Mouse (Mus musculus): Measurements from ENCODE around the gene Rpp40.

Gene Rpp40

GRCm38 (mm10) chr13:35905879-35906481, at the start of gene Rpp40:
TSS of gene Rpp40 (minus strand) at chr13:35906359.
- peak; percentile 59 for DNase-seq (ENCODE audit: low spot score)

- DNase-seq (ENCODE audit: low spot score), result no peak
Measured at GRCm38 (mm10) chr13:35949814-35950455, 43.8 kb upstream of the Rpp40 start.

GRCm38 (mm10) chr13:35947354-35948000, 41.3 kb upstream of the Rpp40 start:
- no peak for DNase-seq (ENCODE audit: low spot score)

- DNase-seq (ENCODE audit: low spot score), result no peak
Measured at GRCm38 (mm10) chr13:35946659-35947353, 40.6 kb upstream of the Rpp40 start.

GRCm38 (mm10) chr13:35940934-35941333, 34.8 kb upstream of the Rpp40 start:
- DNase-seq (ENCODE audit: low spot score), result no peak

- no peak for DNase-seq (ENCODE audit: low spot score)
Measured at GRCm38 (mm10) chr13:35939871-35940665, 33.9 kb upstream of the Rpp40 start.

- no peak for DNase-seq (ENCODE audit: low spot score)
Measured at GRCm38 (mm10) chr13:35937991-35938390, 31.8 kb upstream of the Rpp40 start.

- no peak for DNase-seq (ENCODE audit: low spot score)
Measured at GRCm38 (mm10) chr13:35911476-35911875, 5.3 kb upstream of the Rpp40 start.

- no peak for DNase-seq (ENCODE audit: low spot score)
Measured at GRCm38 (mm10) chr13:35905378-35905777, 781 bp downstream of the Rpp40 start.

GRCm38 (mm10) chr13:35892866-35893265, 13.3 kb downstream of the Rpp40 start:
- no peak for DNase-seq (ENCODE audit: low spot score)

- DNase-seq (ENCODE audit: low spot score), result no peak
Measured at GRCm38 (mm10) chr13:35886121-35886725, 19.9 kb downstream of the Rpp40 start.

- no peak for DNase-seq (ENCODE audit: low spot score)
Measured at GRCm38 (mm10) chr13:35880555-35881046, 25.6 kb downstream of the Rpp40 start.

- no peak for DNase-seq (ENCODE audit: low spot score)
Measured at GRCm38 (mm10) chr13:35879519-35879918, 26.6 kb downstream of the Rpp40 start.

GRCm38 (mm10) chr13:35879068-35879467, 27.1 kb downstream of the Rpp40 start:
- DNase-seq (ENCODE audit: low spot score), result no peak

GRCm38 (mm10) chr13:35878282-35878681, 27.9 kb downstream of the Rpp40 start:
- no peak for DNase-seq (ENCODE audit: low spot score)

GRCm38 (mm10) chr13:35875396-35875795, 30.8 kb downstream of the Rpp40 start:
- DNase-seq (ENCODE audit: low spot score), result no peak

- DNase-seq (ENCODE audit: low spot score), result no peak
Measured at GRCm38 (mm10) chr13:35871107-35871506, 35.1 kb downstream of the Rpp40 start.

GRCm38 (mm10) chr13:35870659-35871058, 35.5 kb downstream of the Rpp40 start:
- no peak for DNase-seq (ENCODE audit: low spot score)

- DNase-seq (ENCODE audit: low spot score), result no peak
Measured at GRCm38 (mm10) chr13:35860916-35861315, 45.2 kb downstream of the Rpp40 start.

GRCm38 (mm10) chr13:35857486-35857885, 48.7 kb downstream of the Rpp40 start:
- DNase-seq (ENCODE audit: low spot score), result no peak

GRCm38 (mm10) chr13:35852851-35853575, 53.1 kb downstream of the Rpp40 start:
- DNase-seq (ENCODE audit: low spot score), result no peak

Measured in urinary bladder, postnatal 10 days (tissue).